Mouse (Mus musculus) Patski (cell line): ENCODE measurements around the gene Armc2. TPM values are rescaled to one million over a fixed set of nuclear protein-coding genes. Genes with fewer than 3 reads are reported as not detected.

Experiments used
- ATAC-seq: fragments of 100-300 bp; one replicate; pipeline ENCODE4 v1.8.0; 2021
- CTCF ChIA-PET: fragments of 350-600 bp; sonication (Branson Sonifier 250); formaldehyde crosslinking; loops from one replicate; lab custom pipeline; 2022; ENCODE audit warnings: inconsistent platforms; lab: Charles Lee
- POLR2A ChIA-PET: fragments of 350-600 bp; sonication (Branson Sonifier 250); formaldehyde crosslinking; loops from one replicate; lab custom pipeline; 2022; ENCODE audit warnings: antibody characterized with exemption, inconsistent platforms; lab: Charles Lee
- DNase-seq: peaks from one replicate; pipeline ENCODE4 v3.0.0-alpha.2; 2011; ENCODE audit warnings: low read depth, low spot score
- H3K27me3 ChIP-seq: fragments of 371-371 bp; one replicate; pipeline ENCODE4 v1.5.1; 2021
- CTCF ChIP-seq: fragments of 100-300 bp; IDR thresholded peaks from one replicate; pipeline ENCODE4 v1.5.1; 2021
- in situ Hi-C: fragments of 300-500 bp; cut with MboI; formaldehyde crosslinking; loops from 3 replicates; pipeline ENCODE4 v1.11.1; 2018; ENCODE audit warnings: low pct_unique_long_range_greater_than_20kb, mixed read lengths
- polyA plus RNA-seq: library from polyadenylated mRNA; unstranded; gene quantifications from one replicate; pipeline ENCODE4 v1.2.3, GENCODE M21; 2021

The Armc2 gene
- polyA plus RNA-seq, 1 experiment from 2014 or later: 1.6 TPM

DNA sequence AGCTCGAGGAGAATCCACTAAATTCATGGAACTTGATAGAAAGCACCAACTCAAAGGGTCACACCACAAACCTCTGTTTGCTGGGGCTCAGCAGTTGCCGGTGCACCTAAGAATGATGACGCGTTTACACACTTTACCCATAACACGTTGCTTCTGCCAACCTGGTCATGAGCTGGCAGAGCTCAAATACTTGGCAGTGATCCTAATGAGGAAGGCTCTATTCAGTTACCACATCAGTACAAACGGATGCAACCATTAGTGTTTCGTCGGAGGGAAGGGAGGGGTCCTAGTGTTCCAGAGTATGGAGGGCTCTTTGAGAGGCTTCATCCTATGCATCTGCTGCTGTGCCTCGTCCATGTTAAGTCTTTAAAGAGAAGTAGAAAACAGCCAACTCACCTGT, 3.3 kb upstream of the Armc2 start:
- in situ Hi-C loops: no loop called here
- ATAC-seq (no peak), DNase-seq (no peak)
- H3K27me3 ChIP-seq: peaks cover 3% of the 10 kb centered on the region
- no peak for TF ChIP-seq CTCF
- POLR2A ChIA-PET: no interaction called here
- CTCF ChIA-PET: interaction anchor here (1.0 to 1.4 kb wide), 3 partner anchors 9 to 190 kb away, joined by 3 to 4 read pairs (median 4); no protein-coding TSS in a partner anchor

DNA sequence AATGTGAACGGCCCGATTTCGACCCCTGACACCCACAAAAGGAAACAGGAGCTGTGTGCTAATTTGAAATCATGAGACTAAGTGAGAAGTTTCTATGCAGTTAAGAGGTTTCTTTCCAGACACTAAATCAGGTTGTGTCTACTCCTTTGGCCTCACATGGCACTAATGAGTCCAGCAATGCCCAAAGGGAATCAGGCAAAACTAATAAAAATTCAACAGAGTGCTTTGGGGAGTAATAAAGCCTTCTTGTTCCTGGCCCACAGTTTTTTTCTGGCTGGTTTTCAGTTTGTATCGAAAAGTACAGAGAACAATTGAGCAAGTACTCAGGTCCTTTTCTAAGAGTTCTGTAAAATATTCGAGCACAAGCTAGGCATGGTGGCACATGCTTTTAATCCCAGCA, 4.2 kb downstream of the Armc2 start:
- in situ Hi-C loops: no loop called here
- no peak for TF ChIP-seq CTCF

DNA sequence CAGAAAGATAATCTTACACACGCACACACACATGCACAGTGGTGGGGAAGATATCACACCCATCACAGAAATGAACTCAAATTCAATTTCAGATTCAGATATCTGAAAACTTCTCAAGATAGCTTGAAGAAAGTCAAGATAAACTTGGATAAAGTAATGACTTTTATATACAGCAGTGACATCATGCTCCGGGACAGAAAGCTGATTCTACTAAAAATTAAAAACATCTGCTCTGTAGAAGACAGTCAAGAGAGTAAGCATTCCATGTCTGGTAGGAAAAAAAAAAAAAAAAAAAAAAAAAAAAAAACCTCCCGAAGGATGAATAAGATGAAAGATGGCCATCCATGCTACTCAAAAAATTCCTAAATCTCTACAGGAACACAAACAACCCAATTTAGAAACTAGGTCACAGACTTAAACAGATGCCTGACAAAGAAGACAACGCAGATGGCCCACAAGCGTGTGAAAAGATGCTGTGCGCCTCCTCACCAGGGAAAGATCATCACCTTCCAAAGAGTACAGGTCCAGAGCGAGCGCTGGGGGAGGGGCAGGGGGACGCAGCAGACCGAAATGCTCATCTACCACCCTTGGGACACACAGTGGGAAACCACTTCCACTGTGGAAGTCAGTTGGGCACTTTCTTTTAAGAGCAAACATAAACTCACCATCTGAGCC, 7.3 kb downstream of the Armc2 start:
- ATAC-seq (no peak), DNase-seq (no peak)
- no peaks in the 10 kb centered on the region for H3K27me3 ChIP-seq
- TF ChIP-seq CTCF: no peak
- in situ Hi-C loops: no loop called here
- CTCF ChIA-PET: interaction anchor here (0.7 to 1.5 kb wide), 2 partner anchors 22 to 75 kb away, joined by 3 read pairs; no protein-coding TSS in a partner anchor
- POLR2A ChIA-PET: no interaction called here

More for the DNA sequence above, 4.2 kb downstream of the Armc2 start:
- DNase-seq (no peak), ATAC-seq (no peak)
- ChIA-PET POLR2A (no interaction called here), CTCF (interaction anchor here (1.2 kb wide), 1 partner anchor 13 kb away, joined by 3 read pairs; no protein-coding TSS in a partner anchor)
- H3K27me3 ChIP-seq: peaks cover 3% of the 10 kb centered on the region

DNA sequence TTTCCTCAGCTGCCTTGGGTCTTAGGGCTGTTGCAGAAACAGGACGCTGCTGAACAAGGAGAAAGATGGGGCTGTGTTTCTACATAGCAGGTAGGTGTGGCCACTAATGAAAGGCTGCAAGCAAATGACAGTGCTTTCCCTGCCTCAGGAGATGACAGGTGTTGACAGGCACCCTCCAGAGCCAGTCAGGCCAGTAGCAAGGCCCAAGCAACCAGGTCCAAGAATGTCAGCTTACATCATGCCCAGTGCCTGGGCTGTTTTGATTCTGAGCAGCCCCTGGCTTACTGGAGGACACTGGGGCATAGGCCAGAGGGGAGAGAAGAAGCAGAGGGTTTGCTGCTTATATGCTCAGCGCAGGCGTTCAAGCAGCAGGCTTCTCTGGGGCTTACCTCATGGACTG, 13.0 kb downstream of the Armc2 start:
- TF ChIP-seq CTCF: no peak
- ATAC-seq: no peak
- DNase-seq: no peak
- in situ Hi-C loops: no loop called here
- no peaks in the 10 kb centered on the region for H3K27me3 ChIP-seq
- CTCF ChIA-PET: no interaction called here
- POLR2A ChIA-PET: no interaction called here

DNA sequence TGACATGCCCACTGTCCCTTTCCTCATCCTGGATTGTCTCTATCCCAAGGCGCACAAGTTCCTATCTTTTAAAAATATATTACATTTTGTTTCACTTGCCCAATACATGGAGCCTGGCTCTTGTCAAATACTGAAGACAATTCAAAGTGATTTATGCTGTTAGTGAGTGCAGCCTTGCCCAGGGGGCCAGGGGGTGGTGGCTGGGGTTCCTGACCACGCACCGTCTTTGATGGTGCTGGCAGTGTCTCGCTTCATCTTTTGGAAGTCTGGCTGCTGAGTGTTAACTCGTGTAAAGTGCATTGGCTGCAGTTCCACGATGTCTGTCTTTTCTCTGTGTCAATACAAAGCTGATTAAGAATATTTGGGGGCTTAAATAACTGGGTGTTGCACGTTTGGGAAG, 13.6 kb downstream of the Armc2 start:
- in situ Hi-C loops: no loop called here
- no peak for TF ChIP-seq CTCF
- ChIA-PET CTCF (no interaction called here), POLR2A (no interaction called here)
- H3K27me3 ChIP-seq: no peaks in the 10 kb centered on the region
- DNase-seq (no peak), ATAC-seq (no peak)

DNA sequence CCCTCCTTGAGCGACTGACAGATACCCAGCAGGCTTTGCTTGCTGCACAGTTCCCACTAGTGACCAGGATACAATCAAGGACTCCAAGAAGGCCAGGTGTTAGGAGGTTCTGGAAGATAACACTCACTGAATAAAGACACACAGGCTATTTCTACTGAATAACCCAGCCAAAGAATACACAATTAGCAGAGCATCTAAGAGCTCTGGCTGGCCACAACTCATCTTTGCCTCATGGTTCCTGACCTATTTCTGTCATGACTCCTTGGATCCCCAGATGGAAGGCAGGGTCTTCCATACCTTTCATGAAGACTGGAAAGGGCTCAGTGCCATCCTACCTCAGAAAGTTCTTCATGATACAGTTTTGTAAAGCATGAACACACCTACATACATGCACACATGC, 14.2 kb downstream of the Armc2 start:
- no peak for TF ChIP-seq CTCF
- ATAC-seq (no peak), DNase-seq (no peak)
- POLR2A ChIA-PET: no interaction called here
- in situ Hi-C loops: no loop called here
- CTCF ChIA-PET: no interaction called here
- no peaks in the 10 kb centered on the region for H3K27me3 ChIP-seq

DNA sequence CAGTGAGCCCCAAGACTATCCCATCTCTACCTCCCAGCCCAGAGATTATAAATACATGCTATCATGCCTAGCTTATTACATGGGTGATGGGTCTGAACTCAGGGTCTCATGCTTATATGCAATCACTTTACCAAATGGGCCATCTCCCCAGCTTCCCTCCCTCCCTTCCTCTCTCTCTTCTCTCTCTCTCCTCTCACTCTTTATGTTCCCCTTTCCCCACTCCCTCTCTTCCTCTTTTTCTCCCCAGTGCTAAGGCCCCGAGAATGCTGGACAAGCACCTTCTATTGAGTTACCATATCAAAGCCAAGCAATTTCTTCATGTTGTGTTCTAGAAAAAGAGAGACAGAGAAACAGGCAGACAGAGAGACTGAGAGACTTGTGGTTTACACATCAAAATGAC, 14.7 kb downstream of the Armc2 start:
- POLR2A ChIA-PET: no interaction called here

DNA sequence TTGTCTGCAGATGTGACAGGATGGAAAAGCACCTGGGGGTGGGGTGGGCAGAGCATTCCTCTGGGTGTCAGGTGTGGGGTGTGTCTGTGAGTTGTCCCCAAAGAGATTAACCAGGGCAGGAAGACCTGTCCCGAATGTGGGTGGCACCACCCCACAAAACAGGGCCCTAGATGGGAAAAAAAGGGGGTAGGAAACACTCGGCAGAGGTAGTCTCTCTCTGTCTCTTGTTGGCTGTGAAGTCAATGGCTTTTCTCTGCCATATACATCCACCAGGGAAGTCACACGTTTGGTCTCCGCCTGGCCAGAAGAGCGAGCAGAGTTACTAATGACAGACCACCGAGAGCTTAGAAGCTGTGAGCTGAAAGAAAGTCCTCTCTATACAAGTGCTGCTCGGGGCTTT, 15.8 kb downstream of the Armc2 start:
- ChIA-PET POLR2A (no interaction called here), CTCF (no interaction called here)
- no peak for TF ChIP-seq CTCF
- DNase-seq: no peak
- in situ Hi-C loops: no loop called here
- H3K27me3 ChIP-seq: no peaks in the 10 kb centered on the region
- no peak for ATAC-seq

More for the DNA sequence above, 14.7 kb downstream of the Armc2 start:
- in situ Hi-C loops: no loop called here
- CTCF ChIA-PET: no interaction called here
- DNase-seq: no peak
- no peak for TF ChIP-seq CTCF
- H3K27me3 ChIP-seq: no peaks in the 10 kb centered on the region
- ATAC-seq: no peak

DNA sequence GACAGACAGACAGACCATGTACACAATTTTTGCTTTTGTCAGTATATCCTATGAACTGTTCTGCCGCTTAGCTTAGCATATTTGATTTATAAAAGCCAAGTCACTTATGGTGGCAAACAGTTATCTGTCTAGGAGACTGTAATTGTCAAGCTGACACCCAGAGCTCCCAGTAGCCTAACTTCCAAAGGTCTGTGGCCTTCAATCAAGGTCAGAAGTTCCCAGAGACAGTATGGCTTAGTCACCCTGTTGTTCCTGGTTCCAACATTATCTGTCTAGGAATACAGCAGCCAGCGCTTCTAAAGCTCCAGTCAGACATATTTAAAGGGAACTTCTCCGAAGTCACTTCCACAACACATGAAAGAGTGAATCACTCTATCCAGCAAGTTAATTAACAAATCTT, 17.0 kb downstream of the Armc2 start:
- DNase-seq (no peak), ATAC-seq (no peak)
- H3K27me3 ChIP-seq: no peaks in the 10 kb centered on the region
- in situ Hi-C loops: no loop called here
- ChIA-PET CTCF (no interaction called here), POLR2A (no interaction called here)
- no peak for TF ChIP-seq CTCF

DNA sequence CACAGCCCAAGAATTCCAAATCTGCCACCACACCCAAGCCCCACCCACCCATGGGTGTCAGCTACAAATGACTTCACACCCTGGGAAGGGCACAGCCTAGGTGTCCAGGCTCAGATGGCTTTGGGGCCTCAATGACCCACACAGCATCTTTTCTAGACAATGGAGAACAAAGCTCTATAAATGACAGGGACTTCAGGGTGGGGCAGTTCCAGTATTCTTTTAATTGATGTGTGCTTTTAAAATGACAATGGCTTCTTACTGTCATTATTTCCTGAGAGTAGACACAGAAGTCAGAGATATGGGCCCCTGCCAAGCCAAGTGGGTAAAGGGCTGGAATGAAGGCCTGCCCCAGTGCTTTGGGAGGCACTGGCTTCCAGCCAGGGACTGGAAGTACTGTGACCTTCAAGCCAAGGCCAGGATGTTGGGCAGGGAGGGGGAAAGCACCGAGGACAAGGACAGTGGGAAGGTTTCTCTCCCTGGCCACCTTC, 20.5 kb downstream of the Armc2 start:
- in situ Hi-C loops: no loop called here
- no peaks in the 10 kb centered on the region for H3K27me3 ChIP-seq
- DNase-seq (no peak), ATAC-seq (no peak)
- POLR2A ChIA-PET: no interaction called here
- TF ChIP-seq CTCF: no peak
- CTCF ChIA-PET: interaction anchor here (1.0 kb wide), 1 partner anchor 17 kb away, joined by 3 read pairs; no protein-coding TSS in a partner anchor

DNA sequence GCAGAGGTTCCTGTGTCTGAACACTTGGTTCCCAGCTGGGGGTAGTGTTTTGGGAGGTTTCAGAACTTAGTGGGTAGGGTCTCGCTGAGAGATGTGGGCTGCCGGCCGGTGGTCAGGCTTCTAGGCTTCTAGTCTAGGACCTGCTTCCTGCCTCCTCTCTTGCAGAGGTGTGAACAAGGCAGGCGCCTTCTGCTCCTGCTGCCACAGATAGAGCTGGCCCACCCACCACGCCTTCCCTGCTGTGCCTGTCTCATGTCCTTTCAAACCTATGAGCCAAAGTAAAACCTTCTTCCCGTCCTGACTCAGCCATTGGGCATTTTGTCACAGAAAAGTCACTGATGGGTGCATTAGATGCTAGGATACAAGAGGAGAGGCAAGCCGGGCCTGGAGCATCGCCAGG, 22.1 kb downstream of the Armc2 start:
- CTCF ChIA-PET: no interaction called here
- no peak for ATAC-seq
- in situ Hi-C loops: no loop called here
- DNase-seq: no peak
- POLR2A ChIA-PET: no interaction called here
- no peak for TF ChIP-seq CTCF
- H3K27me3 ChIP-seq: no peaks in the 10 kb centered on the region
